In the genomic region with DNA sequence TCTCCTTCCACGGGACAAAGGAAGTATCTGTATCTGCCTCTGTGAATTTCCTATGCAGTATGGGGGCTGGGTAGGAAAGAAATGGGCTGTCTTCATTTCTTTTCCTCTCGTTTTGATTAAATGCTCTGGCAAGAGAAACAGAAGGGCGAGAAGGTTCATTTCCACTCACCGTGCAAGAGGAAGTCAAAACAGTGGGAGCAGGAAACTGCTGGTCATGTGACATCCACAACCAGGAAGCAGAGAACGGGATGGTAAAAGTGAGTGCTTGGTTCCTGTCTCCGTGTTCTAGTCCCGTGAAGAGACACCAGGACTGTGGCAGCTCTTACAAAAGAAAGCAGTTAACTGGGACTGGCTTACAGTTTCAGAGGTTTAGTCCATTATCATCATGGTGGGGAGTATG, we compare ENCODE assay signal across 22 mouse cellular contexts. TPM values are rescaled to one million over a fixed set of nuclear protein-coding genes. Genes with fewer than 3 reads are reported as not detected.
DNase-seq lines count a peak whose midpoint lies in the region; TF ChIP-seq lines count a peak whose summit lies in the region.
"Had no signal": no experiment of that assay in that cellular context is flagged by ENCODE, and none has a peak within 500 bp of the region (broad histone marks: within the 10 kb centered on the region; RNA-seq: fewer than 3 reads in every experiment).

No protein-coding gene starts in this region.

- H3K4me3 ChIP-seq in C2C12 (ENCODE audit: insufficient read depth, poor library complexity, severe bottlenecking) (no peak overlapping the region), CH12.LX (replicated peaks in 1 of 3; ENCODE audit: low read depth in 2 of 3, low read length in 2 of 3, poor library complexity in 1 of 3) (no peak overlapping the region)

- H3K27me3 ChIP-seq in C2C12 (ENCODE audit: control insufficient read depth, insufficient read depth, insufficient read length) (peaks cover 16% of the 10 kb centered on the region), CH12.LX (replicated peaks) (peaks cover 83% of the 10 kb centered on the region)

- no peaks in the 10 kb centered on the region for H3K79me3 ChIP-seq in C2C12 (ENCODE audit: low read depth)

- TF ChIP-seq RAD21 in CH12.LX (IDR thresholded peaks at IDR 0.05; ENCODE audit: low read depth, low read length), result no peak

- in situ Hi-C loops in CH12.LX (cut with MboI; ENCODE audit: low pct_ligation_motif_present, low pct_unique_long_range_greater_than_20kb, low sequenced_read_pairs), result no loop called here

- H3K36me3 ChIP-seq in C2C12 (ENCODE audit: control insufficient read depth, insufficient read depth) (no peaks in the 10 kb centered on the region), CH12.LX (replicated peaks in 1 of 2; ENCODE audit: control insufficient read depth in 1 of 2, insufficient read depth in 1 of 2, low read length in 1 of 2) (no peaks in the 10 kb centered on the region)
- H3K36me3 ChIP-seq: G1E had no signal

- no peak for TF ChIP-seq EP300 in CH12.LX (IDR thresholded peaks at IDR 0.05; ENCODE audit: low read length)

- no peak overlapping the region for H3K27ac ChIP-seq in CH12.LX (ENCODE audit: insufficient read depth, low read depth)

- no peak for DNase-seq in CH12.LX (ENCODE audit: extremely low read depth)
- DNase-seq in urinary bladder, postnatal 10 days (ENCODE audit: low spot score), result no peak
- no peak for DNase-seq in neural tube, embryonic 10.5 days (ENCODE audit: extremely low spot score, low spot score)
- DNase-seq: adrenal gland, adult 2 months; adrenal gland, adult 8-10 months; adrenal gland, postnatal 10 days; adrenal gland, postnatal 14 days; adrenal gland, postnatal 25 days; adrenal gland, postnatal 36 days; B cell, adult 2 months; cerebellum, adult 11 months; cerebellum, adult 11-12 months; cerebellum, adult 18-20 months; cerebellum, adult 2 months; cerebellum, adult 8-10 months had no signal

- H3K79me2 ChIP-seq in C2C12 (ENCODE audit: control insufficient read depth, insufficient read depth) (no peaks in the 10 kb centered on the region), CH12.LX (replicated peaks; ENCODE audit: control insufficient read depth, extremely low read depth, insufficient read depth, poor library complexity, severe bottlenecking) (no peaks in the 10 kb centered on the region)

- TF ChIP-seq POLR2A in CH12.LX (IDR thresholded peaks at IDR 0.05; ENCODE audit: low read depth, low read length), result no peak

- H3K4me1 ChIP-seq in CH12.LX (ENCODE audit: control insufficient read depth in 1 of 2, insufficient read depth in 2 of 2), result no peaks in the 10 kb centered on the region

- no peak overlapping the region for H3ac ChIP-seq in C2C12 (ENCODE audit: control insufficient read depth, insufficient read length, low read depth)

- H3K4me2 ChIP-seq in CH12.LX (ENCODE audit: insufficient read depth, low read depth, poor library complexity, severe bottlenecking), result no peak overlapping the region

- TF ChIP-seq CTCF in C2C12 (IDR thresholded peaks at IDR 0.05; ENCODE audit: control insufficient read depth, insufficient read depth, insufficient read length) (no peak), CH12.LX (conservative IDR thresholded peaks at IDR 0.05 in 1 of 2, IDR thresholded peaks at IDR 0.05 in 1 of 2; ENCODE audit: low read depth in 2 of 2, low read length in 2 of 2) (no peak)

- no peak overlapping the region for H3K9ac ChIP-seq in CH12.LX (ENCODE audit: insufficient read depth, low read depth)

- H3K9me3 ChIP-seq in CH12.LX (replicated peaks; ENCODE audit: low read length), result no peaks in the 10 kb centered on the region

- dilution Hi-C loops in CH12.LX (cut with MboI; ENCODE audit: extremely low pct_ligation_motif_present, extremely low pct_unique_long_range_greater_than_20kb, low sequenced_read_pairs), result no loop called here

TF ChIP-seq in C2C12, 6 proteins besides CTCF, POLR2A, EP300 and RAD21:
- TF ChIP-seq MAX (IDR thresholded peaks at IDR 0.05), result no peak
- TF ChIP-seq USF1 (IDR thresholded peaks at IDR 0.05; ENCODE audit: low read depth), result peak; percentile 52

TF ChIP-seq in CH12.LX, 34 proteins besides CTCF, POLR2A, EP300 and RAD21:
- TF ChIP-seq ELF1 (IDR thresholded peaks at IDR 0.05; ENCODE audit: low read depth, low read length) (peak; percentile 44; the same call in 1 of the 2 replicates), ZMIZ1 (IDR thresholded peaks at IDR 0.05; ENCODE audit: low read depth, low read length) (no peak), BHLHE40 (IDR thresholded peaks at IDR 0.05; ENCODE audit: low read depth, low read length) (no peak), USF2 (conservative IDR thresholded peaks at IDR 0.05; ENCODE audit: low read depth, low read length) (peak; percentile 46), USF1 (IDR thresholded peaks at IDR 0.05; ENCODE audit: low read depth, low read length) (peak; percentile 53)

RNA-seq across cellular contexts. Expression of gene Krt9, which starts 11.3 kb away (rescaled TPM):
- polyA plus RNA-seq in C2C12 (2012; fragmentation: generic; extraction: Trizol), result 1.8 TPM
- total RNA-seq in CH12.LX (2012; rRNA removed), result not detected in 2 replicates
- not detected in 2 replicates for total RNA-seq in CH12.LX (2014; rRNA removed)
- not detected in 2 replicates for polyA plus RNA-seq in CH12.LX (2012; ENCODE audit: insufficient read length, low read depth)
- total RNA-seq: adrenal gland, adult 18-20 months; adrenal gland, adult 2 months; adrenal gland, postnatal 14 days; adrenal gland, postnatal 25 days; adrenal gland, postnatal 36 days; G1E; MEL had no signal
- polyA plus RNA-seq: activated CD4-positive, CD25-positive, alpha-beta regulatory T cell, adult 4 months; adrenal gland, adult 2 months; CD4-positive, CD25-positive, alpha-beta regulatory T cell, adult 4 months; G1E; Patski had no signal

RNA-seq across cellular contexts. Expression of gene Krt14, which starts 25.6 kb away (rescaled TPM):
- polyA plus RNA-seq in C2C12 (2012; fragmentation: generic; extraction: Trizol), result 32.4 TPM
- not detected in 2 replicates for total RNA-seq in CH12.LX (2012; rRNA removed)
- not detected in 2 replicates for total RNA-seq in CH12.LX (2014; rRNA removed)
- polyA plus RNA-seq in CH12.LX (2012; ENCODE audit: insufficient read length, low read depth), result not detected in 2 replicates
- total RNA-seq: adrenal gland, postnatal 25 days; MEL had no signal
- polyA plus RNA-seq: activated CD4-positive, CD25-positive, alpha-beta regulatory T cell, adult 4 months; CD4-positive, CD25-positive, alpha-beta regulatory T cell, adult 4 months; Patski had no signal

RNA-seq across cellular contexts. Expression of gene Krt19, which starts 33.3 kb away (rescaled TPM):
- polyA plus RNA-seq in C2C12 (2012; fragmentation: generic; extraction: Trizol) (3.5 TPM), CH12.LX (2012; ENCODE audit: insufficient read length, low read depth) (not detected in 2 replicates)
- total RNA-seq in CH12.LX (2012; rRNA removed) (0.17 TPM in 1 of 2 replicates, not detected in the other), CH12.LX (2014; rRNA removed) (not detected in 2 replicates)
- total RNA-seq: G1E, MEL had no signal
- polyA plus RNA-seq: activated CD4-positive, CD25-positive, alpha-beta regulatory T cell, adult 4 months; CD4-positive, CD25-positive, alpha-beta regulatory T cell, adult 4 months; G1E; Patski had no signal

RNA-seq across cellular contexts. Expression of gene Krt15, which starts 46.0 kb away (rescaled TPM):
- polyA plus RNA-seq in C2C12 (2012; fragmentation: generic; extraction: Trizol) (0.02 TPM), CH12.LX (2012; ENCODE audit: insufficient read length, low read depth) (not detected in 2 replicates)
- total RNA-seq in CH12.LX (2012; rRNA removed) (0.21 TPM in 2 replicates), CH12.LX (2014; rRNA removed) (not detected in 2 replicates)
- total RNA-seq: adrenal gland, adult 18-20 months; adrenal gland, adult 2 months; adrenal gland, adult 8-10 months; adrenal gland, postnatal 10 days; adrenal gland, postnatal 14 days; adrenal gland, postnatal 25 days; adrenal gland, postnatal 36 days; G1E; MEL had no signal
- polyA plus RNA-seq: activated CD4-positive, CD25-positive, alpha-beta regulatory T cell, adult 4 months; adrenal gland, adult 2 months; CD4-positive, CD25-positive, alpha-beta regulatory T cell, adult 4 months; G1E had no signal

Comparison
In these comparisons a context has a peak if more than half of its experiments do, and no peak if none do; other contexts are left out.
1. RNA of gene Krt14, which starts 25.6 kb away (polyA plus RNA-seq): 32.4 TPM in C2C12 (single experiment); not detected in CH12.LX; every median in the first group is over 10 times any median in the second.